Comparison of ENCODE assay signal across 12 mouse cellular contexts in genomic region chr14:20768581-20768980, GRCm38 (mm10). TPM values are rescaled to one million over a fixed set of nuclear protein-coding genes. Genes with fewer than 3 reads are reported as not detected.
DNase-seq lines count a peak whose midpoint lies in the region; ATAC-seq and TF ChIP-seq lines count a peak whose summit lies in the region.
"Had no signal": no experiment of that assay in that cellular context is flagged by ENCODE, and none has a peak within 500 bp of the region (broad histone marks: within the 10 kb centered on the region; RNA-seq: fewer than 3 reads in every experiment).

No protein-coding gene starts in this region.

- H3K36me3 ChIP-seq in embryonic facial prominence, embryonic 14.5 days (ENCODE audit: control insufficient read depth, insufficient read depth, low read length): peaks cover 60% of the 10 kb centered on the region
- peaks cover 26% of the 10 kb centered on the region for H3K36me3 ChIP-seq in heart, embryonic 15.5 days
- peaks cover 54% of the 10 kb centered on the region for H3K36me3 ChIP-seq in kidney, embryonic 14.5 days (ENCODE audit: control insufficient read depth, insufficient read depth, low read length)

- ATAC-seq in embryonic facial prominence, embryonic 14.5 days (ENCODE audit: low read depth): no peak
- peak; percentile 76 for ATAC-seq in heart, embryonic 15.5 days (replicated peaks; ENCODE audit: insufficient number of reproducible peaks, insufficient read depth, low FRiP score, low read depth)
- no peak for ATAC-seq in kidney, embryonic 14.5 days (ENCODE audit: low FRiP score, low TSS enrichment)
- ATAC-seq: liver, postnatal 0 days had no signal

- DNase-seq in layer of hippocampus, adult 2 months (ENCODE audit: low spot score in 2 of 2): peak; percentile 27 to 60
- DNase-seq in layer of hippocampus, adult 8-10 months (ENCODE audit: low spot score in 2 of 2): no peak
- DNase-seq in embryonic facial prominence, embryonic 14.5 days (ENCODE audit: low spot score): peak; percentile 42
- peak; percentile 73 for DNase-seq in lung, postnatal 14 days
- DNase-seq in gastrocnemius, adult 8-10 months (ENCODE audit: low spot score in 2 of 2): no peak
- DNase-seq in thymus, postnatal 0 days (ENCODE audit: low spot score): no peak
- DNase-seq: adrenal gland, postnatal 10 days; liver, postnatal 0 days; thymus, adult 18-20 months had no signal

- no peak overlapping the region for H3K4me2 ChIP-seq in embryonic facial prominence, embryonic 14.5 days (ENCODE audit: low read depth, low read length)
- peak overlapping the region; percentile 22; the same call in 1 of the 2 replicates for H3K4me2 ChIP-seq in heart, embryonic 15.5 days
- H3K4me2 ChIP-seq in kidney, embryonic 14.5 days (replicated peaks; ENCODE audit: low read depth, low read length): no peak overlapping the region
- H3K4me2 ChIP-seq: neural tube, embryonic 15.5 days had no signal

- H3K4me1 ChIP-seq in embryonic facial prominence, embryonic 14.5 days (ENCODE audit: control insufficient read depth, insufficient read depth, low read length): peaks cover 5% of the 10 kb centered on the region; the same call in 1 of the 2 replicates
- H3K4me1 ChIP-seq in heart, embryonic 15.5 days (replicated peaks): peaks cover 67% of the 10 kb centered on the region
- H3K4me1 ChIP-seq in kidney, embryonic 14.5 days (ENCODE audit: control insufficient read depth, insufficient read depth, low read length): no peaks in the 10 kb centered on the region

- peak overlapping the region; percentile 62 for H3K27ac ChIP-seq in layer of hippocampus, adult 2 months
- H3K27ac ChIP-seq in embryonic facial prominence, embryonic 14.5 days (replicated peaks; ENCODE audit: low read depth, low read length): no peak overlapping the region
- peak overlapping the region; percentile 99 for H3K27ac ChIP-seq in heart, embryonic 15.5 days
- H3K27ac ChIP-seq in kidney, embryonic 14.5 days (ENCODE audit: low read depth, low read length): no peak overlapping the region
- H3K27ac ChIP-seq: neural tube, embryonic 15.5 days had no signal

- no peaks in the 10 kb centered on the region for H3K9me3 ChIP-seq in embryonic facial prominence, embryonic 14.5 days (ENCODE audit: control insufficient read depth, low read length)
- no peaks in the 10 kb centered on the region for H3K9me3 ChIP-seq in heart, embryonic 15.5 days (replicated peaks)
- H3K9me3 ChIP-seq in kidney, embryonic 14.5 days (ENCODE audit: control insufficient read depth, low read length): no peaks in the 10 kb centered on the region
- H3K9me3 ChIP-seq: neural tube, embryonic 15.5 days had no signal

- peak overlapping the region; percentile 19; the same call in 1 of the 2 replicates for H3K9ac ChIP-seq in embryonic facial prominence, embryonic 14.5 days (ENCODE audit: low read depth, low read length)
- H3K9ac ChIP-seq in heart, embryonic 15.5 days: peak overlapping the region; percentile 33; the same call in 1 of the 2 replicates
- H3K9ac ChIP-seq in kidney, embryonic 14.5 days (ENCODE audit: low read depth, low read length): no peak overlapping the region
- H3K9ac ChIP-seq: liver, postnatal 0 days; neural tube, embryonic 15.5 days had no signal

- WGBS in embryonic facial prominence, embryonic 14.5 days: 59% methylated on average over 5 of the region's 5 CpGs
- WGBS in heart, embryonic 15.5 days: 26% methylated on average over 5 of the region's 5 CpGs
- 86% methylated on average over 5 of the region's 5 CpGs for WGBS in kidney, embryonic 14.5 days

- H3K4me3 ChIP-seq in layer of hippocampus, adult 2 months: no peak overlapping the region
- no peak overlapping the region for H3K4me3 ChIP-seq in embryonic facial prominence, embryonic 14.5 days (ENCODE audit: low read depth, low read length)
- H3K4me3 ChIP-seq in heart, embryonic 15.5 days: no peak overlapping the region
- H3K4me3 ChIP-seq in kidney, embryonic 14.5 days (ENCODE audit: low read length): no peak overlapping the region
- H3K4me3 ChIP-seq: neural tube, embryonic 15.5 days had no signal

- no peak for TF ChIP-seq CTCF in layer of hippocampus, adult 2 months (conservative IDR thresholded peaks at IDR 0.05)

- H3K27me3 ChIP-seq in embryonic facial prominence, embryonic 14.5 days (replicated peaks; ENCODE audit: control insufficient read depth, insufficient read depth, low read length): no peaks in the 10 kb centered on the region
- H3K27me3 ChIP-seq in heart, embryonic 15.5 days: no peaks in the 10 kb centered on the region
- H3K27me3 ChIP-seq in kidney, embryonic 14.5 days (ENCODE audit: control insufficient read depth, insufficient read depth, low read length): no peaks in the 10 kb centered on the region
- H3K27me3 ChIP-seq: neural tube, embryonic 15.5 days had no signal

RNA-seq across cellular contexts. Expression of gene Camk2g, which starts 25.3 kb away (rescaled TPM):
- total RNA-seq in layer of hippocampus, adult 2 months (2021): 100 to 1,000 TPM; 216 to 229 TPM
- 100 to 1,000 TPM; 247 to 278 (median 262) TPM for total RNA-seq in layer of hippocampus, adult 8-10 months (2022)
- 54.6 and 67.7 TPM in 2 replicates for polyA plus RNA-seq in embryonic facial prominence, embryonic 14.5 days (2014; fragmentation: Nextera tagmentation; extraction: Ambion mirVana)
- 75.7 and 76.8 TPM in 2 replicates for polyA plus RNA-seq in heart, embryonic 15.5 days (2015; fragmentation: Nextera tagmentation; extraction: Ambion mirVana)
- total RNA-seq in gastrocnemius, adult 8-10 months (2022): 100 to 1,000 TPM; 187 to 196 (median 195) TPM
- 33.6 and 50.2 TPM in 2 replicates for polyA plus RNA-seq in kidney, embryonic 14.5 days (2014; fragmentation: Nextera tagmentation; extraction: Ambion mirVana)
- polyA plus RNA-seq in thymus, postnatal 0 days (2015; fragmentation: Nextera tagmentation; extraction: Ambion mirVana): 53.2 and 56.4 TPM in 2 replicates

RNA-seq across cellular contexts. Expression of gene Ndst2, which starts 34.2 kb away (rescaled TPM):
- 10 to 100 TPM; 20.4 to 20.9 TPM for total RNA-seq in layer of hippocampus, adult 2 months (2021)
- 10 to 100 TPM; 16.6 to 24.3 (median 18.3) TPM for total RNA-seq in layer of hippocampus, adult 8-10 months (2022)
- polyA plus RNA-seq in embryonic facial prominence, embryonic 14.5 days (2014; fragmentation: Nextera tagmentation; extraction: Ambion mirVana): 32.1 and 33.7 TPM in 2 replicates
- polyA plus RNA-seq in heart, embryonic 15.5 days (2015; fragmentation: Nextera tagmentation; extraction: Ambion mirVana): 13.8 and 17.8 TPM in 2 replicates
- total RNA-seq in gastrocnemius, adult 8-10 months (2022): 1 to 10 TPM; 4.6 to 9.3 (median 6.6) TPM
- 21.3 and 32.1 TPM in 2 replicates for polyA plus RNA-seq in kidney, embryonic 14.5 days (2014; fragmentation: Nextera tagmentation; extraction: Ambion mirVana)
- polyA plus RNA-seq in thymus, postnatal 0 days (2015; fragmentation: Nextera tagmentation; extraction: Ambion mirVana): 9.2 and 9.8 TPM in 2 replicates

Comparison
In these comparisons a context has a peak if more than half of its experiments do, and no peak if none do; other contexts are left out.
1. DNase-seq: peak in layer of hippocampus, adult 2 months (2 of 2), embryonic facial prominence, embryonic 14.5 days (single experiment) and lung, postnatal 14 days (single experiment); none in layer of hippocampus, adult 8-10 months (0 of 2), gastrocnemius, adult 8-10 months (0 of 2) and thymus, postnatal 0 days (single experiment).
2. H3K27ac ChIP-seq: peak in layer of hippocampus, adult 2 months (single experiment) and heart, embryonic 15.5 days (single experiment); none in embryonic facial prominence, embryonic 14.5 days (single experiment) and kidney, embryonic 14.5 days (single experiment).